Mouse (Mus musculus): ENCODE measurements around the gene Actl6b.
A peak's percentile ranks its signal among the peaks of the same experiment; 100 is the strongest.

The Actl6b gene

DNA sequence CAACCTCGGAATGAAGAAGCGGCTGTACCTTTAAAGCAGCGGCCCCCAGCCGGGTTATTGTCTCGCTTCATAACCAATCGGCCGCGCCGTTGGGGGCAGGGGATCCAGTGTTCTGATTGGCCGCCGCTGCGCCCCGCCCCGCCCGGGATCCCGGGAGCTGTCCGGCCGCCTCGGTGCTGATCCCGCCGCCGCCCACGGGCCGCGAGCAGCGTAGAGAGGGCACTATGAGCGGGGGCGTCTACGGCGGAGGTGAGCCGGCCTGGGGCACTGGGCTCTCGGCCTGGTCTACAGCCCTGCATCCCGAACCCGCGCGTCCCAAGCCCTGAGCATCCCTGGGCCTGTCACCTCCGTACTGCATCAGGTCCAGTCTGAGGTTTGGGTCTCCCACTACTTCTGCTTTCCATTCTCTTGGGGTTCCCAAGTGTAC, at the start of gene Actl6b:
Gene Actl6b (plus strand): TSS at position 107 of the 427 bp plus-strand sequence.
- peak; percentile 62 for DNase-seq (ENCODE audit: low read depth)

DNA sequence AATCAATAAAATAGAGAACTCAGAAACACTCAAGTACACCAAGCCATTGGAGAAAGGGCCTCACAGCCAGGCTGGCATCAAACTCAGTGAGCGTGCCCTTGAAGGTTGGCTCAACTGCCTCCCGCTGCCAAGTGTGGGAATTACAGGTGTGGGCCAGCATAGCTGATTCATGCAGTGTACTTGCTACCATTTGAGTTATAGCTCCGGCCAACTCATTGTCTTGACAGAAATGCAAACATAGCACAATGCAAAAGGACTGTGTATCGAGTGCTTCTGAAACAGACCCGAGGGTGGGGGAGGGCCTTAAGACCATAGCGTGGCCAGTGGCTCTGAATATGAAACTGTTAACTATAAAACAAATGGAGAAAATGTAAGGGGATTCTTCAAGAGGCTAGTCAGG, 49.3 kb upstream of the Actl6b start:
- DNase-seq (ENCODE audit: low read depth) = peak; percentile 47

DNA sequence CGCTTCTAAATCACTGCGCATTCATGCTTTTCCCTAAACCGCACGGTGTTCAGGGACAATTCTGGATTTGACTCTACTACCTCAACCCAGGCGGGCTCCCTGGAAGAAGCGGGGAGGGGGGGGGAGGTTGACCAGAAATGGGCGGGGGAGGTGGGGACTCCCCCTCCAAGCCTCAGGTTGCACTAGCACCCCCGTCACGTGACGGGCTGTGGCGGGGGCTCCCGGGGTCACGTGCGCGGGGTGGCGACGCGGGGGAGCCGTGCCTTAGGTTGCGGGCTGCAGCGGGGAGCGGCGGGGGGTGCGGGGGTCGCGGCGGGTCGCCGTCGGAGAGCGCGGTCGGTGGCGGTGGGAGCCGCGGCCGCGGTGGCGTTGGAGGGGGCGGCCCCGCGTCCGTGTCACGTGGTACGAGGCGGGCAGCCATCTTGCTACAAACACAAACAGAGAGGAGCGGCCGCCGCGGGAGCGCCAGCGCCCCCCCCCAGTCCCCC, 43.3 kb upstream of the Actl6b start:
- DNase-seq (ENCODE audit: low read depth) = peak; percentile 78

DNA sequence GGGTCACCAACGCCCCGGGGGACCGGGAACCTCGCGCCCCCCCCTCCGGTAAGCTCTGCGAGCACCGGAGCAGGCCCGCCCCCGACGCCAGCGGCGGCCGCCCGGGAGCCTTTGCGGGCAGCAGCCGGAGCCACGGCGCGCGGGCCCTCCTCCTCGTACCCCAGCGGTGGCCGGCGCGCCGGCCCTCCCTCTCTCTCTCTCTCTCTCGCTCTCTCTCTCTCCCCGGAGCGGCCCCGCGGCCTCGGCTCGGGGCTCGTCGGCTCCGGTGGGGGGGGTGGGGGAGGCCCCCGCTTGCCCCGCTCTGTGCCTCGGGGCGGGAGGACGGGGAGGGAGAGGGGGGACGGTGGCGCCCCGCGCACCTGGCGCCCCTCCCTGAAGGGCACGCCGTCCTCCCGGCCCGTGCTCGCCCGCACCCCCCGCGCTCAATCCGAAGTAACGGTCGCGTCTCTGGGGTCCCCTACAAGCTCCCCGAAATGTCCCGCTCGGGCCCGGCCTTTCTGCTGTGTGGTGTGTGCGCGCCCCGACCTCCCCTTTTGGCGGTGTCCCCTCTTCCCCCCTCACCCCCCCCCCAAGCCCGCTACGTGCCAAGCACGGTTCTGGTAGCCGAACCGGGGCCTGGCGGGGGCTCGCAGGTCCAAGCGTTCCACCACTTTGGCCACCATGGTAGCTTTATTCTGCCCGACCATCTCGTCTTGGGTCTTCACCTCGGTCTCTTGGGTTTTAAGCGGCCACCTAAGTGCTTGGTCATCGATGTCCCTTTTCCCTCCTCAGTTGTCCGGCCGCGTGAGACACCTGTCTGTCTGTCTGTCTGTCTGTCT, 42.5 kb upstream of the Actl6b start:
- peak; percentile 58 for DNase-seq (ENCODE audit: low read depth)

DNA sequence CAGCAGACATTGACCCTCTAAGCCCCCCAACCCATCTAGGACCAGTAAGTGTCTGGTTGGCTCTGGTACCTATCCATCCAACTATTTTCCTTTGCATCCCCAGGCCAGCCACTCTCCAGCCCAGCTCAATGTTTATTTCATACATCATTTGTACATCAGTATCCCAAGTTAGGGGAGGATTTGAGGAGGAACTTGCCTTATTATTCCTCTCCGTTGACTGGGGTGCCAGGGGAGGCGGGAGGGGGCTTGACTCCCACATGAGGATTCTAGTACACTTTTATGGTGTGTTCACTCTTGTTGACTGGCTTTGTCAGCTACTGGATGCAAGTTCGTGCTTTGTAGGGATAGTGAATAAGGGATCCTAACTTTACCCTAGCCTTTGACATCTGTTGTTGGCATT, 41.6 kb upstream of the Actl6b start:
- no peak for DNase-seq (ENCODE audit: low read depth)

DNA sequence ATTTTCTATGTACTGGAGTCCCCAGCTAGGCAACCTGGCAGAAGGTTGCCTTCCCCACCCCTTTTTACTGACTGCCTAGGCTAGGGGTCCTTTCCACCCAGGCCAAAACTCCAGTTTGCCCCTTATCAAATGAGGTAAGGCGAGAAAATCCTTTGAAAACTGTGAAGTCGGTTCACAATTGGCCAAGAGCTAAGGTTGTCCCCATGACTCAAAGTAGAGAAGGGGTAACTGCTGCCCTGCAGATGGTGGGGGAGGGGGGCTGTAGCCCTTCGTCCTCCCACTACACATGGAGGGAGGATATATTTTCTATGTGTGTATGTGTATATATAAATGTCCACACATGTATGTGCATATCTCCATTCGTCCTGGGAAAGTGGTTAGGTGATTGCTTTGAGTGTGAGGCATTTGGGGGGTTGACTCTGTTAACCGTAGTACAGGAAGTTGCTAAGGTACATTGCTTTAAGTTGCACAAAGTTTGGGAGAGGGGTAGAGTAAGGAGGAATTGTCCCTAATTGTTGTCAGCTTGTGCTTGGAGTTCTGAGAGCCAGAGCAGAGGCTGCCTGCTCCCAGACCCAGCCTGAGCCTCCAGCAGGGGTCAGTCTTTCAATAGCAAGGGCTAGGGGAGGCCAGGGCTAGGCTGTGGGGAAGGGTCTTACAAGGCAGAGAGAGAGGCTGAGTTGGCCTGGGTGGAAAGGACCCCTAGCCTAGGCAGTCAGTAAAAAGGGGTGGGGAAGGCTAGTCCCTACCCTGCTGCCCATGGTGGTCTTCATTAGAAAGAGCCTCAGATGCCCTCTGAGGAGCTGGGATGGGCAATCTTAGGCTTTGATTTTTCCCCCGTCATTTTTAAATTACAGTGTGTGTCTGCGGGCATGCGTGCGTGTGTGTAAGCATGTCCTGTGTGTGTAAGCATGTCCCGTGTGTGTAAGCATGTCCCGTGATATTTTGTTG, 40.2 kb upstream of the Actl6b start:
- DNase-seq (ENCODE audit: low read depth) = peak; percentile 40

DNA sequence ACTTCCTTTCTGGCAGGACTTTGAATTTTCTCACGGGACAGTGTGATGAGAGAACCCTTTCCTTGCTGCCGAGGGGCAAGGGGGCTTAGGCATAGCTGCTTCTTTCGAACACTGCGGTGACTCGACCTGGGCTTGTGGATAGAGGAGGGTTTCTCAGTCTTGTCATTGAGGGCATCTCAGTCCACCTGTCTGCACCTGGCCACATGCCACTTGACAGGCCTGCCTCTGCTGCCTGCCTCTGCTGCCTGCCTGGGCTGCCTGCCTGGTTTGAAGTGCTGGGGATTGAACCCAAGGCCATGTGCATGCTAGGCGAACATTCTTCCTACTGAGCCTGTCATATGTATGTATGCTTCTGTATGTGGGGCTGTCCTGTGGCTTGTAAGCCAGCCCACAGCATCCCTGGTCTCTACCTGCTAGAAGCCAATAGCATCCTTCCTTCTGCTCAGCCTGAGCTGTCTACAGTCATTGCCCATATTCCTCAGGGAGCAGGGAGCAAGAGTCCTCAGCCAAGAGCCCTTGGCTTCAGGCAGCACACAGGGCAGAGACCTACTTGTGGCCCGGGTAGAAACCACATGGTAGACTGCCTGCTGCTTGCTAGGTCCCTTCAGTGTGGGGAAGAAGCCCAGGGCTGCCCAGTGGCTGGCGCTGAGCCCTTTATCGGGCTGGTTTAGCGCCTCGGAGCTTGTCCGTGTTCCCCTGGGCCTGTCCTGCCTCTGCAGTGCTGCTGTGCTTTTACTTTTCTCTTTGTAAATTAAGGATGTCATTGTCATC, 39.2 kb upstream of the Actl6b start:
- DNase-seq (ENCODE audit: low read depth) = no peak

DNA sequence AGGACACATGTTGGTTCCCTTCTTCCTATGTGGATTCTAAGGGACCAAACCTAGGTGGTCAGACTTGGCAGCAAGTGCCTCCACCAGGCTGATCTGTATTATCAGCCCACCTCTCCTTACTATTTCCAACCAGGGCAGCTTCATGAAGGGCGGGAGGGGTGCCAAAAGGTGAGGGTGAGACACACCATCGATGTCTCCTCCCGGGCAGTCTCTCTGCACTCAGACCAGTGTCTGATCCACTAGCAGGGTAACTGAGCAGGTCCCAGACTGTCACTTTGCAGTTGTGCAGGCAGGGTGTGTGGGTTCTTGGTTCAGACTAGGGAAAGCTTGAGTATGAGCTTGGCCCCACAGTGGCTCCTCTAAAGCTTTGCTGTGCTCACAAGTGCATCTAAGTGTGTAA, 38.5 kb upstream of the Actl6b start:
- no peak for DNase-seq (ENCODE audit: low read depth)

DNA sequence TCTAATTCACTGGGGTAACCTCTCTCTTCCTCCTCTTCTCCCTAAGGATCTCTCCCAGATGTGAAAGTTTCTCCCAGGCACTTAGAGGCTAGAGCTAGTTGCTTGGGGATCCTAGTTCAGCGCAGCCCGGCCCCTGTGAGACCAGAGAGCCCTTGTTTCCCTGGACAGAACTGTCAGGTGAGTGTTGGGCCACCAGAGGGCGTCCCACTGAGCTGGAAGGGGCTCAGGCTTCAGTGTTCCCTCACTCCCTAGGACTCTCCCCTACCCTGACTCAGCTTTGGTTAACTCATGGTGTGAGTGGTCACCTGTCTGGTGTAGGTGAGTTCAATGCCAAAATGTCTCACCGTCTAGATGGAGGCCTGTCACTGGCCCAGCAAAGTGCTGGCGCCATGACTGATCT, 34.9 kb upstream of the Actl6b start, which contains the start of gene Gigyf1:
Gene Gigyf1 (plus strand): TSS at position 113 of the 400 bp plus-strand sequence.
- DNase-seq (ENCODE audit: low read depth) = peak; percentile 49

DNA sequence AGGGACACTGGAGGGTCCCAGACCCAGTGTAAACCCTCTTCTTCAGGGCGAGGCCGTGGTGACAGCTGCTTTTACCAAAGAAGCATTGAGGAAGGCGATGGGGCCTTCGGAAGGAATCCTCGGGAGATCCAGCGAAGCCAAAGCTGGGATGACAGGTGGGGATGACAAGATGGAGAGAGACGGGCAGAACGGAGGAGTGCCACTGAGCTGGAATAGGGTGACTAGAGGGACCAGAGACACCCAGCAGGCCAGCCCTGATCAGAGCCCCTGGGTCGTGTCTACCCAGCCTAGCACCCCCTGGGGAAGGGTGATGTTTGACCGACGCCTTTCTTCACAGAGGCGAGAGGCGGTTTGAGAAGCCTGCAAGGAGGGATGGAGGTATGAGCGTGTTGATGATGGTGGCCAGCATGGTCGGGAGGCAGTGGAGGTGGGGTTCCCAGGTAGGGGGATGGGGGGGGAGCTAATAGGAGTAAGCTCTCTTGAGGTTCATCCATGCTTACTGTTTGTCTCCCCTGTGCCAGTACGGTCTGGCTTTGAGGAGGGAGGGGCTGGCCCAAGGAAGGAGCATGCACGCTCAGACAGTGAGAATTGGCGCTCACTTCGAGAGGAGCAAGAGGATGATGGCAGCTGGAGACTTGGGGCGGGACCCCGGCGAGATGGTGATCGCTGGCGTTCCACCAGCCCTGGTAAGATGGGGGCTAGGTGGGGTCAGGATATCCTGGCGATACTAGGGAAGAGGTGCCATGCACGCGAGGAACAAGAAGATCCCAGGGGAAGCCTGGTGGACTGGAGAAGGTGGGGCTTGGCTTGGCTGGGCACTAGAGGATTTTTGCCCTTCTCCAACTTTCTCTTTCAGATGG, 33.4 kb upstream of the Actl6b start:
- DNase-seq (ENCODE audit: low read depth) = no peak

DNA sequence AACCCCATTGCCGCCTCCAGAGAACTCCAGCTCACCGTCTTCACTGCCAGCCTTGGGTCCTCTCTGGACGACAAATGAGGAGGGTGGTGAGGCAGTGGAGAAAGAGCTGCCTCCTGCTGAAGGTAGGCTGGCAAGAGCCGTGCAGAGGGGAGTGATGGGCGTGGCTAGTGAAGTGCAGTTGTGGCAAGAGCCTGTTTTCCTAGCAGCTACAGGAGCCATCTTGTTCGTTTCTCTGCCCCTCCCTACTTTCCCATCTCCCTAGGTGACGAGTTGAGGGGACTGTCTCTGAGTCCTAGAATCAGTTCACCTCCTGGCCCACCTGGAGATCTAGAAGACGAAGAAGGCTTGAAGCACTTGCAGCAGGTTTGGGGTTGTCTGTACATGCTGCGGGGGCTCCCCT, 31.5 kb upstream of the Actl6b start:
- DNase-seq (ENCODE audit: low read depth) = no peak

DNA sequence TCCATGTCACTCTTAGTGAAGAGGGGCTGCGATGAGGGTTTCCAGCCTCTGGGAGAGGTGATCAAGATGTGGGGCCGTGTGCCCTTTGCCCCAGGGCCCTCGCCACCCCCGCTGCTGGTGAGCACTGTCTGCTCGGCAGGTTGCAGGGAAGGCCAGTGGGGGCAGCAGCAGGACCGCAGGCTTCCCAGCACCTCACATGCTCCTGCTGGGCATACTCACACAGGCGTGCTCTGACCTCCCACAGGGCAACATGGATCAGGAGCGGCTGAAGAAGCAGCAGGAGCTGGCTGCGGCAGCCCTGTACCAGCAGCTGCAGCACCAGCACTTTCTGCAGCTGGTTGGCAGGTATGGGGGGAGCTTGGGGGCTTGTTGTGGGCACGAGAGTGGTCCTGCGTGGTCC, 30.6 kb upstream of the Actl6b start:
- no peak for DNase-seq (ENCODE audit: low read depth)

DNA sequence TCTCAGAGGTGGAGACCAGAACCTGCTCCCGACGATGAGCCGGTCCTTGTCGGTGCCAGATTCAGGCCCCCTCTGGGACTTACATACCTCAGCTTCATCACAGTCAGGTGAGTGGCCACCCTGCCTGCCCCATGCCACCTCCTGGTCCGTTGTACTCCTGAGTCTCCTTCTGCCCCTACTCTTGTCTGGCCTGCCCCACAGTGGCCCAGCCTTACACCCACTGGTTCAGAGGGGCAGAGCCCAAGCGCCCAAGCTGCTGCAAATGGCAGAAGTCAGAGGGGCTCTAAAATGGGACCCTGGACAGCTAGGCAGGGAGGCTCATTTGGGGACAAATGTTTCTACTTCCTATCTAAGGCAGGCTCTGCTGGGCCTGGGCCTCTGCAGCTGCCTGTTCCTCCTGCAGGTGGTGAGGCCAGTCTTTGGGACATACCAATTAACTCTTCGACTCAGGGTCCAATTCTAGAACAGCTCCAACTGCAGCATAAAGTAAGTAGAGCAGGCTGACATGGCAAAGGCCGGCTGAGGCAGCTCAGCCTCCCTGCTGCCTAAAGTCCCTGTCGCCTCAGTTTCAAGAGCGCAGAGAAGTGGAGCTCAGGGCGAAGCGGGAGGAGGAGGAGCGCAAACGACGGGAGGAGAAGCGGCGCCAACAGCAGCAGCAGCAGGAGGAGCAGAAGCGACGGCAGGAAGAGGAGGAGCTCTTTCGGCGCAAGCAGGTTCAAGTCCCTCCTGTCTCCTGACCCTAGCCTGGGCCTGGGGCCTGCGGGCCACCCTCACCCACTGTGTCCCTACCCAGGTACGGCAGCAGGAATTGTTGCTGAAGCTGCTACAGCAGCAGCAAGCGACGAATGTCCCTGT, 29.7 kb upstream of the Actl6b start:
- DNase-seq (ENCODE audit: low read depth) = no peak

DNA sequence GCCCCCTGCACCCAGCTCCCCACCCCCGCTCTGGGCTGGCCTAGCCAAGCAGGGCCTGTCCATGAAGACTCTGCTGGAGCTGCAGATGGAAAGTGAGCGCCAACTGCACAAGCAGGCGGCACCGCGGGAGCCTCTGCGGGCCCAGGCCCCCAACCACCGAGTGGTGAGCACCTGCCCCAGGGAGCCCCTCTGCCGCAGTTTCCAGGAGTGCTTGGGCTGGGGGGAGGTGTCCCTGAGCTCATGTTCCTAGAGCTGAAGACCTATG, 29.1 kb upstream of the Actl6b start:
- no peak for DNase-seq (ENCODE audit: low read depth)

DNA sequence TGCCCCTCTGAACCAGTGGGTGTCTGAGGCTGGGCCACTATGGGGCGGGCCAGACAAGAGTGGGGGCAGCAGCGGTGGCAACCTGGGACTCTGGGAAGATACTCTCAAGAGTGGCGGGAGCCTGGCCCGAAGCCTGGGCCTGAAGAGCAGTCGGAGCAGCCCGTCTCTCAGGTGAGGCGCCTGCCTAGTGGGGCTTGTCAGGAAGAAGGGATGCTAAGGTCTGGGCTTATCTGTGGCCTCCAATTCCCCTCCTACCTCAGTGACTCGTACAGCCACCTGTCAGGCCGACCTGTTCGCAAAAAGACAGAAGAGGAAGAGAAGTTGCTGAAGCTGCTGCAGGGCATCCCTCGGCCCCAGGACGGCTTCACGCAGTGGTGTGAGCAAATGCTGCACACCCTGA, 28.6 kb upstream of the Actl6b start:
- no peak for DNase-seq (ENCODE audit: low read depth)

DNA sequence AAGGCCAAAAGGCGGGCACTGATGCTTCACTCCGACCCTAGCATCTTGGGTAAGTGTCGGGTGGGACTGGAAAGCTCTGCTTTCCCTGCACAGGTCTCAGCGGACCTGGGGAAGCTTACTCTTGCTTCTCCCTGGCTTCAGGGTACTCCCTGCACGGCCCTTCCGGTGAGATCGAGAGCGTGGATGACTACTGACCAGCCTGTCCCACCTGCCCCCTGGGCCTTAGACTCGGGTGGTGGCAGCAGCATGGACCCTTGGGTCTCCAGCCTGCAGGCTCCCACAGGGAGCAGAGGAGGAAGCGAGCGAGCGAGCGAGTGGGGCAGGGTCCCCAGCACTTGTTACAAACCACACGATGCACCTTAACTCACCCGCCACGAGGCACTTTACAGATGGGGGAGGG, 27.8 kb upstream of the Actl6b start:
- DNase-seq (ENCODE audit: low read depth) = no peak

DNA sequence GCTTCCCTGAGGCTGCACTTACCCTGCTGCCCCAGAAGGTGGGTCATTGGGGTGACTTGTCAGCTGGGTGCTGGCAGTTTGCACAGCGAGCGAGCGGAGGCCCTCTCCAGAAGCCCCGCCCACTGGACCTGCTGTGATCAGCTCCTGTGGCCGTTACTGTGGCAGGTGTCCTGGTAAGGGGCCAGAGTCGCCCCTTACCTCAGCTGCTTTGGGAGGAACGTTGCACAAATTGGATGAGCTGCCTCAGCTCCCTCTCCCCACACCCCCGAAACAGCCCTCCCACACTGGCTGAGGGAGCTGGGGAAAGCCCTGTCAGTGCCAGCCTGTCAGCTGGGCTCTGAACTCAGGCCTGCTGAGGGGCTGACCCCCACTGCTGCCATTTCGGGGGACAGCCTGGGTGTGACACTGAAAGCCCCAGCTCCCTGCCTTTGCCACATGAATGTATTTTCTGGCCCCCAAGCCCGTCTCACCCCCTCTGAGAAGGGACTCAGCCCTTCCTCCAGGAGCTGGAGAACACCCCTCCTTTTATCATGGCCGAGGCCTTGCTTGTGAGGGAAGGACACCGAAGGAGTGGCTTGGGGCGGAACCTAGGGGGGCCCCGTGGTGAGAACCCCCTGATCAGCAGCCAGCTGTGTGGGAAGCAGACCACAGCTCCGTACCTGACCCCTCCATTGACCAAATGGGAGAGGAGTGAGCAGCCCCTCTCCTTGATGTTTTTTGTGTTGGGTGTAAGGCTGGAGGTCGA, 27.0 kb upstream of the Actl6b start:
- DNase-seq (ENCODE audit: low read depth) = peak; percentile 51

DNA sequence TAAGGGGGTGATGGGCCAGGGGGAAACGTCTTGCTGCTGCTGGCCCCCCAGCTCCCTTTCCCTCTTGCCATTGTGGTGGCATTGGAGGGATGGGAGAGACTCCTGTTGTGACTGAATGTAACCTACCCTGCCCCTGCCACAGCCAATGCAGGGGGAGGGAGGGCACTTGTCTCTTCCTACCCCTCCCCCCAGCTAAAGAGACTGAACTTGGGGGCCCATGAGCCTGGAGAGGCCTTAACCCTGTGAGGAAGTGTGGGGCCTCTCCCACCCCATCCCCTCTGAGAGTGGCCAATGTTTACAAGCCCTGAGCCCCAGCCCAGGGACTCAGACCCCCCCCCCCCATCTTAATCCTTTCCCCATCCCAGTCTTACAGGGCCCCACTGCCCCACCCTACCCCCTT, 25.9 kb upstream of the Actl6b start:
- no peak for DNase-seq (ENCODE audit: low read depth)

DNA sequence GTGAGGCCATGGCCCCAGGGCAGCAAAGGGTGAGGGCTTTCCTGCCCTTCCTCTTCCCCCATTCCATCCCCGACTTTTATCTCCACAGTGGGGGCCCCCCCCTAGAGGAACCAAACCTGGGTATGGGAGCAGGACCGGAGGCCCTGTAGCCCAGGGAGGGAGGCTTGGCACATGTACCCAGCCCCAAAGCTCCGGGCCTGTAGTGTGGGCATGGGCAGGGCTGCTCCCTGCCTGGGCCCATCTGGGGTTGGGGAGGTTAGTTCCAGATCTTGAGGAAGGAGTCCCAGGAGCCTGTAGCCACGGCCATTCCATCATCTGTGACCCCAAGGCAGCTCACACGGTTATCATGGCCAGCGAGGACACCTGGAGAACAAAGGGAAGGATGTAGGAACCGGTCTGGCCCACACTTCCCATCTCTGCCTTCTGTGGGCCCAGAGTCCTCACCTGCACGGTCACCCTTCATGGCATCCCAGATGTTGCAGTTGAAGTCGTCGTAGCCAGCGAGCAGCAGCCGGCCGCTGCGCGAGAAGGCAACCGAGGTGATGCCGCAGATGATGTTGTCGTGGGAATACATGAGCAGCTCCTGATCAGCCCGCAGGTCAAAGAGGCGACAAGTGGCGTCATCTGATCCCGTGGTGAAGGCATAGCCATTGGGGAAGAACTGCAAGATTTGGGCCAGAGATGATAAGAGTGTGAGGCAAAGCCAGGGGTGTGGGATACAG, 24.9 kb upstream of the Actl6b start:
- no peak for DNase-seq (ENCODE audit: low read depth)
